In the genomic region with DNA sequence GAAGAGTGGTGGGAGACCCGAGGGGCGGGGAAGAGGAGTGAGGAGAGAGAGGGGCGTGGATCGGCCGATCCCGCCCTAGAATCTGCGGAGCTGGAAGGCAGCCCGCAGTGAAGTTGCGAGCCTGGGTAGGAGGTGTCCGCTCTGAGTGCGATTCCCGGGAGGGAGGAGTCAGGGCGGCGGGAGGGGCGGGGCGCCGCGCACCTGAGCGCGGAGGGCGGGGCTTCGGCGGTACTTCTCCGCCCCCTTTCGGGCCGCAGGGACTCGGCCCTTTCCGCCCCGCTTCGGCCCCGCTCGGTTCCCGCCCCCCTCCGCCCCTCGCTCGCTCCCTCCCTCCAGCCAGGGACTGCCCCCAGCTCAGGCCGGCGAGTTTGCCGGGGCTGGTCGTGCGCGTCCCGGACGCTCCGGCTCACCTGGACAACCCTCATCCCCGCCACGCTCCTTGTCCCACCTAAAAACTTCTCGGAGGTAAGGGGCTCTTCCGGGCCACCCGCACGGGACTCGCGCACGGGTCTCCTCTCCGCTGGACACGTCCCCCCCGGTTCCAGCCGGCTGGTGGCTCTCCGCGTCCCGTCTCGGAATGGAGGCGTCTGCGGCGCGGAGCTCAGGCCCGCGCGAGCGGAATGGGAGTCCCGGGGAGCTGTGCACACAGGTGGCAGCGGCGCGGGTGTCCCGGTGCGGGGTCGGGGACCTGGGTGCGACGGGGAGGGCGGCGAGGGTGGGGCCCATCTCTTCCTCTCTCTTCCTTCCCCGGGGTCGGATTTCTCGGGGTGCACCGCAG, we compare ENCODE assay signal across 8 mouse cellular contexts. TPM values are rescaled to one million over a fixed set of nuclear protein-coding genes. Genes with fewer than 3 reads are reported as not detected.
DNase-seq lines count a peak whose midpoint lies in the region; ATAC-seq and TF ChIP-seq lines count a peak whose summit lies in the region.

A gene (plus strand): TSS at position 338 of the 778 bp plus-strand sequence.

- H3K27ac ChIP-seq in intestine, embryonic 14.5 days (ENCODE audit: low read depth): peak within 1 kb of the TSS; percentile 87
- peak within 1 kb of the TSS; percentile 68 for H3K27ac ChIP-seq in liver, embryonic 11.5 days (ENCODE audit: low read depth, low read length)
- H3K27ac ChIP-seq in stomach, embryonic 14.5 days (ENCODE audit: low read length): peak within 1 kb of the TSS; percentile 92

- H3K79me2 ChIP-seq in myocyte (ENCODE audit: control insufficient read depth, insufficient read depth): no peaks in the 10 kb centered on the region

- ATAC-seq in intestine, embryonic 14.5 days (replicated peaks; ENCODE audit: low FRiP score, low TSS enrichment, low read depth): peak; percentile 93
- ATAC-seq in liver, embryonic 11.5 days (replicated peaks; ENCODE audit: low FRiP score): peak; percentile 92
- ATAC-seq in stomach, embryonic 14.5 days (ENCODE audit: insufficient number of reproducible peaks, insufficient read depth, low FRiP score, low read depth): peak; percentile 94

- peak within 1 kb of the TSS; percentile 47 for H3ac ChIP-seq in myocyte (ENCODE audit: control insufficient read depth, insufficient read length)

- H3K27me3 ChIP-seq in intestine, embryonic 14.5 days (replicated peaks; ENCODE audit: control insufficient read depth, insufficient read depth, low read length): 0 out of 2 replicates have a peak, but pooled peaks cover 4% of the 10 kb centered on the region
- peaks cover 6% of the 10 kb centered on the region for H3K27me3 ChIP-seq in liver, embryonic 11.5 days (replicated peaks; ENCODE audit: control insufficient read depth, insufficient read depth, low read length)
- no peaks in the 10 kb centered on the region for H3K27me3 ChIP-seq in myocyte (ENCODE audit: control insufficient read depth, insufficient read depth, insufficient read length)
- no peaks in the 10 kb centered on the region for H3K27me3 ChIP-seq in stomach, embryonic 14.5 days (ENCODE audit: control insufficient read depth, insufficient read depth, low read length)

- H3K36me3 ChIP-seq in intestine, embryonic 14.5 days (ENCODE audit: control insufficient read depth, insufficient read depth, low read length): 0 out of 2 replicates have a peak, but pooled peaks cover 3% of the 10 kb centered on the region
- 0 out of 2 replicates have a peak, but pooled peaks cover 2% of the 10 kb centered on the region for H3K36me3 ChIP-seq in liver, embryonic 11.5 days (ENCODE audit: control insufficient read depth, insufficient read depth, low read length)
- no peaks in the 10 kb centered on the region for H3K36me3 ChIP-seq in myocyte (ENCODE audit: control insufficient read depth, insufficient read depth)
- H3K36me3 ChIP-seq in stomach, embryonic 14.5 days (ENCODE audit: control insufficient read depth, insufficient read depth, low read length): no peaks in the 10 kb centered on the region

- peak; percentile 38 to 64 for DNase-seq in layer of hippocampus, postnatal 10 days (ENCODE audit: low spot score in 2 of 2)
- DNase-seq in layer of hippocampus, adult 8-10 months (ENCODE audit: low spot score in 2 of 2): no peak
- peak; percentile 43 to 62 for DNase-seq in cerebellum, postnatal 36 days
- DNase-seq in gastrocnemius, postnatal 4 days (ENCODE audit: low spot score in 2 of 2): peak; percentile 33 to 40
- DNase-seq in intestine, embryonic 14.5 days (ENCODE audit: low spot score): peak; percentile 93
- DNase-seq in liver, embryonic 11.5 days (ENCODE audit: low spot score): peak; percentile 88

- peak within 1 kb of the TSS; percentile 79 for H3K4me3 ChIP-seq in intestine, embryonic 14.5 days (ENCODE audit: low read depth, low read length)
- H3K4me3 ChIP-seq in liver, embryonic 11.5 days (ENCODE audit: low read depth, low read length): peak within 1 kb of the TSS; percentile 79
- peak within 1 kb of the TSS; percentile 22 for H3K4me3 ChIP-seq in myocyte
- peak within 1 kb of the TSS; percentile 89 for H3K4me3 ChIP-seq in stomach, embryonic 14.5 days (ENCODE audit: low read depth, low read length)

- TF ChIP-seq POLR2A in myocyte (IDR thresholded peaks at IDR 0.05; ENCODE audit: insufficient read length, low read depth): peak; percentile 55

- H3K9me3 ChIP-seq in intestine, embryonic 14.5 days (ENCODE audit: control insufficient read depth, low read length): no peaks in the 10 kb centered on the region
- no peaks in the 10 kb centered on the region for H3K9me3 ChIP-seq in liver, embryonic 11.5 days (ENCODE audit: control insufficient read depth, low read length)
- H3K9me3 ChIP-seq in stomach, embryonic 14.5 days (ENCODE audit: control insufficient read depth, low read depth, low read length): no peaks in the 10 kb centered on the region

- peak within 1 kb of the TSS; percentile 76 for H3K9ac ChIP-seq in intestine, embryonic 14.5 days (ENCODE audit: low read length)
- H3K9ac ChIP-seq in liver, embryonic 11.5 days (ENCODE audit: low read depth, low read length): peak within 1 kb of the TSS; percentile 82
- peak within 1 kb of the TSS; percentile 86 for H3K9ac ChIP-seq in stomach, embryonic 14.5 days (replicated peaks; ENCODE audit: low read depth, low read length)

- under 1% methylated on average over 53 of the region's 85 CpGs for WGBS in intestine, embryonic 14.5 days
- under 1% methylated on average over 67 of the region's 85 CpGs for WGBS in liver, embryonic 11.5 days
- WGBS in stomach, embryonic 14.5 days: under 1% methylated on average over 77 of the region's 85 CpGs

- peak within 1 kb of the TSS; percentile 70 for H3K4me2 ChIP-seq in intestine, embryonic 14.5 days (ENCODE audit: low read length)
- H3K4me2 ChIP-seq in liver, embryonic 11.5 days: peak within 1 kb of the TSS; percentile 93
- H3K4me2 ChIP-seq in myocyte (ENCODE audit: low read depth): peak within 1 kb of the TSS; percentile 71
- H3K4me2 ChIP-seq in stomach, embryonic 14.5 days (replicated peaks; ENCODE audit: low read depth, low read length): peak within 1 kb of the TSS; percentile 74

- H3K4me1 ChIP-seq in intestine, embryonic 14.5 days (replicated peaks; ENCODE audit: control insufficient read depth, insufficient read depth, low read length): peaks cover 6% of the 10 kb centered on the region
- H3K4me1 ChIP-seq in liver, embryonic 11.5 days (replicated peaks; ENCODE audit: control insufficient read depth, insufficient read depth, low read length): no peaks in the 10 kb centered on the region; the same call in 1 of the 2 replicates
- H3K4me1 ChIP-seq in stomach, embryonic 14.5 days (ENCODE audit: control insufficient read depth, insufficient read depth, low read length): no peaks in the 10 kb centered on the region

TF ChIP-seq in myocyte, 11 proteins besides CTCF, POLR2A, EP300 and RAD21:
- TF ChIP-seq POLR2AphosphoS2 (IDR thresholded peaks at IDR 0.05; ENCODE audit: insufficient read length, low read depth): no peak
- peak in 1 of 3 experiments; percentile 1 for TF ChIP-seq MYOD1 (IDR thresholded peaks at IDR 0.05; ENCODE audit: control insufficient read depth in 1 of 3, insufficient read length in 2 of 3, low read depth in 2 of 3)
TF ChIP-seq in myocyte: peak in this region for 1.

RNA-seq across cellular contexts. Expression of the gene that starts here (rescaled TPM):
- 1 to 10 TPM; 3.4 to 3.8 TPM for total RNA-seq in layer of hippocampus, postnatal 10 days (2021)
- total RNA-seq in layer of hippocampus, adult 8-10 months (2022): 1 to 10 TPM; 2.7 to 4.2 (median 2.9) TPM
- 1 to 10 TPM; 2.0 TPM for total RNA-seq in gastrocnemius, postnatal 4 days (2021)
- 12.9 and 13.3 TPM in 2 replicates for polyA plus RNA-seq in intestine, embryonic 14.5 days (2014; fragmentation: Nextera tagmentation; extraction: Ambion mirVana)
- 12.8 and 13.7 TPM in 2 replicates for polyA plus RNA-seq in liver, embryonic 11.5 days (2014; fragmentation: Nextera tagmentation; extraction: Ambion mirVana)
- polyA plus RNA-seq in myocyte (2012; fragmentation: generic; extraction: Trizol): 2.9 TPM
- polyA plus RNA-seq in stomach, embryonic 14.5 days (2014; fragmentation: Nextera tagmentation; extraction: Ambion mirVana): 13.5 and 18.5 TPM in 2 replicates

Comparison
In these comparisons a context has a peak if more than half of its experiments do, and no peak if none do; other contexts are left out.
1. DNase-seq: peak in layer of hippocampus, postnatal 10 days (2 of 2), cerebellum, postnatal 36 days (2 of 2), gastrocnemius, postnatal 4 days (2 of 2), intestine, embryonic 14.5 days (single experiment) and liver, embryonic 11.5 days (single experiment); none in layer of hippocampus, adult 8-10 months (0 of 2).
2. H3K4me3 ChIP-seq: peak in every context shown above with its lines; median percentile 89 in stomach, embryonic 14.5 days; 79 in intestine, embryonic 14.5 days; 79 in liver, embryonic 11.5 days; 22 in myocyte.
3. Peak in every context shown above with its lines, with median percentiles within 50 percentile points of each other: ATAC-seq, H3K27ac ChIP-seq, H3K4me2 ChIP-seq and H3K9ac ChIP-seq.